Mouse (Mus musculus) MEL (cell line): ENCODE results near the gene Znhit1. TPM values are rescaled to one million over a fixed set of nuclear protein-coding genes. Genes with fewer than 3 reads are reported as not detected.

Experiments
- DNase-seq: peaks from one replicate; pipeline ENCODE4 v3.0.0; 2011; ENCODE audit warnings: low read depth, low spot score
- H3K27ac ChIP-seq: 2 replicates; pipeline ENCODE4 v1.5.1; 2012; ENCODE audit warnings: low read depth, mild to moderate bottlenecking, control low read depth, low read length, moderate library complexity; ENCODE audit not compliant: control insufficient read depth
- H3K27me3 ChIP-seq, 2 experiments: fragments of 150-350 bp in 1 of 2; sonication (generic) in 1 of 2; 2 replicates each; pipeline ENCODE4 v1.6.1; 2012; ENCODE audit warnings: low read length in 2 of 2, mild to moderate bottlenecking in 2 of 2, improper control_type of control experiment in 1 of 2, moderate library complexity in 1 of 2; ENCODE audit not compliant: insufficient read depth in 2 of 2, control insufficient read depth in 1 of 2
- H3K36me3 ChIP-seq, 2 experiments: 2 replicates each; pipeline ENCODE4 v1.6.1; 2012 to 2014; ENCODE audit warnings: low read length in 2 of 2, improper control_type of control experiment in 1 of 2, inconsistent platforms in 1 of 2, mild to moderate bottlenecking in 1 of 2; ENCODE audit not compliant: insufficient read depth in 2 of 2, control insufficient read depth in 1 of 2
- H3K4me1 ChIP-seq, 2 experiments: fragments of 150-350 bp in 1 of 2; sonication (generic) in 1 of 2; 2 replicates each; pipeline ENCODE4 v1.6.1; 2012; ENCODE audit warnings: low read length in 2 of 2, improper control_type of control experiment in 1 of 2, mild to moderate bottlenecking in 1 of 2; ENCODE audit not compliant: insufficient read depth in 2 of 2, control insufficient read depth in 1 of 2
- H3K4me3 ChIP-seq, 2 experiments: fragments of 150-350 bp in 1 of 2; sonication (generic) in 1 of 2; 2 replicates each; pipeline ENCODE4 v1.5.1; 2012; ENCODE audit warnings: low read depth in 2 of 2, low read length in 2 of 2, mild to moderate bottlenecking in 2 of 2, moderate library complexity in 2 of 2, control low read depth in 1 of 2, improper control_type of control experiment in 1 of 2; ENCODE audit not compliant: control insufficient read depth in 1 of 2, insufficient read depth in 1 of 2
- H3K79me2 ChIP-seq: 2 replicates; pipeline ENCODE4 v1.6.1; 2012; ENCODE audit warnings: mild to moderate bottlenecking, low read length, moderate library complexity; ENCODE audit not compliant: control insufficient read depth, poor library complexity, insufficient read depth
- H3K9ac ChIP-seq: 2 replicates; pipeline ENCODE4 v1.6.1; 2012; ENCODE audit warnings: low read depth, mild to moderate bottlenecking, control low read depth, low read length, moderate library complexity; ENCODE audit not compliant: control insufficient read depth, poor library complexity, severe bottlenecking
- H3K9me3 ChIP-seq: fragments of 150-350 bp; sonication (generic); replicated peaks from 2 replicates; pipeline ENCODE4 v1.6.1; 2012; ENCODE audit warnings: mild to moderate bottlenecking, low read length, improper control_type of control experiment, moderate library complexity; ENCODE audit not compliant: insufficient read depth
- ELF1 ChIP-seq: IDR thresholded peaks from 2 replicates; pipeline ENCODE4 v1.6.1; 2014; ENCODE audit warnings: low read depth, mild to moderate bottlenecking, inconsistent platforms, low read length, improper control_type of control experiment, moderate library complexity
- JUND ChIP-seq: IDR thresholded peaks from 2 replicates; pipeline ENCODE4 v1.6.1; 2011; ENCODE audit warnings: low read depth, mild to moderate bottlenecking, improper control_type of control experiment, low read length
- MAX ChIP-seq: IDR thresholded peaks from 2 replicates; pipeline ENCODE4 v1.6.1; 2011; ENCODE audit warnings: low read length, improper control_type of control experiment
- MYB ChIP-seq: IDR thresholded peaks from 2 replicates; pipeline ENCODE4 v1.6.1; 2011; ENCODE audit warnings: mild to moderate bottlenecking, low read depth, low read length, improper control_type of control experiment
- MYC ChIP-seq: IDR thresholded peaks from 2 replicates; pipeline ENCODE4 v1.6.1; 2011; ENCODE audit warnings: low read depth, mild to moderate bottlenecking, low read length, improper control_type of control experiment, moderate library complexity
- NELFE ChIP-seq: IDR thresholded peaks from 2 replicates; pipeline ENCODE4 v1.6.1; 2011; ENCODE audit warnings: low read depth, low read length, improper control_type of control experiment
- NRF1 ChIP-seq: IDR thresholded peaks from 2 replicates; pipeline ENCODE4 v1.6.1; 2014; ENCODE audit warnings: low read depth, mild to moderate bottlenecking, inconsistent platforms, low read length, improper control_type of control experiment, moderate library complexity; ENCODE audit not compliant: poor library complexity, insufficient read depth, severe bottlenecking
- POLR2A ChIP-seq, 2 experiments: IDR thresholded peaks; 2 replicates each; pipeline ENCODE4 v1.6.1; 2011 to 2012; ENCODE audit warnings: low read length in 2 of 2, mild to moderate bottlenecking in 2 of 2, control low read depth in 1 of 2, improper control_type of control experiment in 1 of 2, low read depth in 1 of 2, moderate library complexity in 1 of 2; ENCODE audit not compliant: control insufficient read depth in 1 of 2, insufficient read depth in 1 of 2, poor library complexity in 1 of 2
- POLR2AphosphoS2 ChIP-seq: IDR thresholded peaks from 2 replicates; pipeline ENCODE4 v1.6.1; 2011; ENCODE audit warnings: low read length, improper control_type of control experiment
- POLR2AphosphoS5 ChIP-seq: IDR thresholded peaks from 2 replicates; pipeline ENCODE4 v1.6.1; 2012; ENCODE audit warnings: low read depth, borderline replicate concordance, mild to moderate bottlenecking, inconsistent platforms, low read length, moderate library complexity, mixed read lengths
- RAD21 ChIP-seq: IDR thresholded peaks from 2 replicates; pipeline ENCODE4 v1.6.1; 2011; ENCODE audit warnings: mild to moderate bottlenecking, low read depth, low read length, improper control_type of control experiment
- TBP ChIP-seq: IDR thresholded peaks from 2 replicates; pipeline ENCODE4 v1.8.0; 2011; ENCODE audit warnings: low read depth, low read length, improper control_type of control experiment
- USF1 ChIP-seq: IDR thresholded peaks from 2 replicates; pipeline ENCODE4 v1.6.1; 2014; ENCODE audit warnings: low read depth, mild to moderate bottlenecking, inconsistent platforms, low read length, improper control_type of control experiment, moderate library complexity
- ZKSCAN1 ChIP-seq: IDR thresholded peaks from 2 replicates; pipeline ENCODE4 v1.6.1; 2012; ENCODE audit warnings: low read depth, mild to moderate bottlenecking, inconsistent platforms, low read length, improper control_type of control experiment, moderate library complexity
- ZMIZ1 ChIP-seq: IDR thresholded peaks from 2 replicates; pipeline ENCODE4 v1.6.1; 2012; ENCODE audit warnings: low read depth, mild to moderate bottlenecking, inconsistent platforms, low read length, improper control_type of control experiment, moderate library complexity
- ZNF384 ChIP-seq: IDR thresholded peaks from 2 replicates; pipeline ENCODE4 v1.6.1; 2012; ENCODE audit warnings: low read depth, mild to moderate bottlenecking, inconsistent platforms, low read length, improper control_type of control experiment
- polyA plus RNA-seq, 2 experiments: library from polyadenylated mRNA; stranded (reverse) in 1 of 2; unstranded in 1 of 2; fragments of >175 nt in 1 of 2; fragments of >200 nt in 1 of 2; gene quantifications; 2 replicates each; pipeline versions ENCODE4 v1.2.1 to v1.2.4; 2012; ENCODE audit warnings: low replicate concordance in 2 of 2, low read depth in 1 of 2; ENCODE audit not compliant: insufficient read length in 2 of 2, insufficient read depth in 1 of 2, missing spikeins in 1 of 2
- total RNA-seq: library from RNA; depleted of rRNA; stranded (reverse); fragments of 300-350 nt; gene quantifications from 2 replicates; pipeline ENCODE4 v1.2.3, GENCODE M21; 2012

Znhit1 gene
- total and polyA plus RNA-seq, 3 experiments = 56.6 to 123 TPM; not detected in 1

DNA sequence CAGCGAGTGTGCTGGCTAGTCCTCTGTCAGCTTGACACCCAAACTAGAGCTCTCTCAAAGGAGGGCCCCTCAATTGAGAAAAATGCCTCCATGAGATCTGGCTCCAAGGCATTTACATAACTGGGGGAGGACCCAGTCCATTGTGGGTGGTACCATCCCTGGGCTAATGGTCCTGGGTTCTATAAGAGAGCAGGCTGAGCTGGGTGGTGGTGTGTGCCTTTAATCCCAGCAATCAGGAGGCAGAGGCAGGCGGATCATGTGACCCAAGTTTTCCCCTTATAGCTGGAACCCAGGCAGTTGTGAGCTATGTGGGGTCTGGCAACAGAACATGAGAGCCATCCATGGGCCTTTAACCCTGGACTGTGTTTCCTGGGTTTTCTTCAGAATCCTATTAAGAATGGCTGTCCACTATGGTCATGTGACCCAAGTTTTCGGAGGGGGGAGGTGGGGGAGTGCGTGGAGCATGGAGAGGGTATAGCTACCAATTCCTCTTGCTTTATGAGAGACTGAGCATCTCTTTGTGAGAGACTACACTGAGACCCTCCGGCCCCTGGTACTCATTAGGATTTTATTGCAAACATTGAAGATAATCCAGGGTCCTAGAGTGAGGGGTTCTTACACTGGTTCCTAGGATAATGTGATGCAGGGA lies 26.4 kb downstream of the Znhit1 start:
- no peaks in the 10 kb centered on the region for H3K9me3 ChIP-seq
- H3K79me2 ChIP-seq = peaks cover 11% of the 10 kb centered on the region
- TF ChIP-seq USF1 = peak; percentile 63
- no peak for TF ChIP-seq POLR2AphosphoS2
- DNase-seq = no peak
- H3K27ac ChIP-seq = peak overlapping the region; percentile 5; the same call in 1 of the 2 replicates
- H3K27me3 ChIP-seq = no peaks in the 10 kb centered on the region
- H3K4me3 ChIP-seq = peak overlapping the region; percentile 80
- H3K4me1 ChIP-seq = peaks cover 3 to 25% of the 10 kb centered on the region in 2 experiments; a peak in 3 of 4 replicates
- peaks cover 0 to 22% of the 10 kb centered on the region in 2 experiments; a peak in 3 of 4 replicates for H3K36me3 ChIP-seq
- peak overlapping the region; percentile 57 for H3K9ac ChIP-seq

- TF ChIP-seq MYC (no peak), ELF1 (no peak), ZNF384 (no peak), JUND (no peak), NRF1 (no peak), POLR2AphosphoS5 (no peak), MAX (no peak), ZMIZ1 (no peak), RAD21 (no peak), ZKSCAN1 (no peak), MYB (no peak), TBP (no peak), POLR2A (IDR thresholded peaks at IDR 0.05; ENCODE audit: control insufficient read depth in 1 of 2, insufficient read depth in 1 of 2, low read depth in 1 of 2, low read length in 2 of 2, poor library complexity in 1 of 2) (no peak), NELFE (no peak)
- no peaks in the 10 kb centered on the region for H3K9me3 ChIP-seq
- no peak overlapping the region for H3K4me3 ChIP-seq
- no peaks in the 10 kb centered on the region for H3K27me3 ChIP-seq
- no peak overlapping the region for H3K27ac ChIP-seq
- peaks cover 18% of the 10 kb centered on the region for H3K79me2 ChIP-seq
- DNase-seq = no peak
- no peak overlapping the region for H3K9ac ChIP-seq
- peaks cover 0 to 9% of the 10 kb centered on the region in 2 experiments; a peak in 3 of 4 replicates for H3K36me3 ChIP-seq
- peaks cover 0 to 19% of the 10 kb centered on the region in 2 experiments; a peak in 3 of 4 replicates for H3K4me1 ChIP-seq
Observed at GRCm38 (mm10) chr5:136960053-136960452, 27.8 kb downstream of the Znhit1 start.
